Mouse (Mus musculus): ENCODE results near the gene Fastk. TPM values are rescaled to one million over a fixed set of nuclear protein-coding genes. Genes with fewer than 3 reads are reported as not detected.

Gene Fastk
- total RNA-seq, 2 experiments from 2014 or later: 108 to 131 TPM

DNA sequence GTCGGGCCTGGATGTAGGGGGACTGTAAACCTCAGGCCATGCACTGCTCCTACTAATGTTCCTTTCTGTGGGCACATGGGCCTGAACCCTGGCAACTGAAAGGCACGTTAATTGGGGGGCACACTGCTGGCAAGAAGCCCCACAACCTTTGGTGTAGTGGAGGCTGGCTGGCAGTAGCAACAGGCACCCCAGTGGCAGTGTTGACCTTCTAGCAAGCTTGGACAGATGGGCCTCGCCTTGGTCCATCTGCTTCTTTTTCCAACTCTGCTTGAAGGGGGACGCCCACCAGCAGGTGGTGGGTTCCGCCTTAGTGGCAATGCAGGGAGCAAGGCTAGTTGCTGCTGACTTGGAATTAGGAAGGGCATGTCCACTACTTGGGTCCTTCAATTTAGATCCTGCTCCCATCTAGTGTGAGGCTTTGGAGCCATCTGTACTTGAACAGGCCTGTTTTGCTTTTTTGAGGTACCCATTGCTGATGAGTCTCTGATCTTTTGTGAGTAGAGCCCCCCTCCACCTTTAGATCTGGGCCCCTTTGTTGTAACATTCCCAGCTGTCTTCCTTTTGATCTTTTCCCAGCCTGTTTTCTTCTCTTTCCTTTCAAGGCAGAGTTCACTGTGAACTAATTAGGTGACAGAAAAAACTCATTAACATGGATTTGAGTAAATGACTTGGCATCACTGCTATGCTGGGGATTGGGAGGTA, 8.3 kb upstream of the Fastk start:
- peak in 1 of 2 experiments; percentile 25 for DNase-seq (ENCODE audit: low spot score in 2 of 2)

DNA sequence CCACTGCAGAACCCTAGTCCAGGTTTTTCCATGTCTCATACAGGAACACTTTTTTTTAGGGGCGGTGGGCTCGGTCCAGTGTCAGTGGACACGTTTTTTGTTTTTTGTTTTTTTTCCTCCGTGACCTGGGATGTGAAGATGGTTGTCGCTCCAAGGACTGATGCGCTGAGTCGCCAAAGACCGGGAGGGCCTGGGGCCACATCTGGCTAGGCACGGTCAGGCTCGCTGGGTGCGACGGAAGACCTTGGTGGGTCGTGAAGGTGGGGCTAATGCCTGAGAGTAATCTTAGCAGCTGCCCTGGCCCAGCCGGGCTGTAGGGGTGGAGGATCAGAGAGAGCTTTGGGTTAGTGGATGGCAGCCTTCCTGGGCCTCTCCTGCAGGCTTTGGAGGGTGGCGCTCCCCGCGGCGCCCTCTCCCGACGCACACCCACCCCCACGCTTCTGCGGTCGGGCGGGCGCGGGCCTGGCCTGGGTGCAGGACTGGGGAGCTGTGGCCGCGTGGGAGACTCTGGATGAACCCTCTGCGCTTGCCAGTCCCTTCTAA, 7.7 kb upstream of the Fastk start:
- DNase-seq (ENCODE audit: low spot score in 2 of 2): peak; percentile 41 to 56

DNA sequence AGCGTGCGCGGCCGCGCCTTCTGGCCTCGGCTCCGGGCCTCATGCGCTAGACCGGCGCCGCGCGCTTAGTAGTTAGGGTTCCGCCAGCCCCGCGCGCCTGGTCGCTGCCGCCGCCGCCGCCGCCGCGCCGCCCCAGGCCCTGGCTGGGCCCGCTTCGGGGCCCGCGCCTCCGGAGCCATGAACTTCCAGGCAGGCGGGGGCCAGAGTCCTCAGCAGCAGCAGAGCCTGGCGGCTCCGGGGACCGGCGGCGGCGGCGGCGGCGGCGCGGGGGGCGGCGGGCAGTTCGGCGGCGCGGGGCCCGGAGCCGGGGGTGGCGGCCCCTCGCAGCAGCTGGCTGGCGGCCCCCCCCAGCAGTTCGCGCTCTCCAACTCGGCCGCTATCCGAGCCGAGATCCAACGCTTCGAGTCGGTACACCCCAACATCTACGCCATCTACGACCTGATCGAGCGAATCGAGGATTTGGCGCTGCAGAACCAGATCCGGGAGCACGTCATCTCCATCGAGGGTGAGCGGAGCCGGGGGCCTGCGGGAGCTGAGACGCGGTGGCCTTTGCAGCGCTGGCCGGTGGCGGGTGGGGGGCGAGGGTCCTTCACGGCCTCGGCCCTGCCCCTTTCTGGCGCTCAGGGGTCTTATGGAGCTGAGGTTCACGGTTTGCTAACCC, 7.1 kb upstream of the Fastk start, which contains the start of gene Agap3:
Gene Agap3, plus strand, starts transcription at position 148 of the 661 bp plus-strand sequence.
- DNase-seq (ENCODE audit: low spot score in 2 of 2): peak in 1 of 2 experiments; percentile 34

DNA sequence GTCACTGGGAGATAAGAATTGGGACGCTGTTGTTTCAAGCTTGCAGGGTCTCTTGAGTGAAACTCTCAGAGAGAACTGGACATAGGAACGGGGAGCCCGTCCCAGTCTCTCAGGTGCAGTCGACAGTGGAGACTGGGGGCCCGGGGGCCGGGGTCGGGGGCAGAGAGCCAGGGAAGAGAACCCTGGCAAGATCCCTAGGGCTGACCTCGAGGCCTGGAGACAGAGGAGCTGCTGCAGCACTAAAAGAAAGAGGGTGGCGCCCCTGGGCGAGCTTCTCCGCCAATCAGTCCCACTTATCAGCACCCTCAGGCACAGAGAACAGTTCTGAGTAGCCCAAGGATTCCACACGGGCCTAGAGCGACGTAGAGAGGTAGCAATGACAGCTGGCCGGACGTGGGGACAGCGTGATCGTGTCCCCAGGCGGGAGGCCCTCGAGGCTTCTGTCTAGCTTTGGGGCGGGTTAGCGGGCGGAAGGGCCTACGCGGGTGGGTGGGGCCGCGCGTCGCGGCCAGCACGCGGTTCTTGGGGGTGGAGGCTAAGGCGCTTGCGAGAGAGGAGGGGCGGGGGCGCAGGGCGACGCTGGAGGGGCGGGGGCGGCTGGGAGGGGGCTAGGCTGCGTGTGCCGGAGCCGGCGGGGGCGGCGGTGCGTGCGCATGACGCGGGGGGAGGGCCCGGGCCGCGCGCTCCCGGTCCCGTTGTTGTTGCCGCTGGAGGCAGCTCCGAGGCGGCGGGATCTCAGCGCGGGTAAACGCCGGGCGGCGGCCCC, 6.4 kb upstream of the Fastk start:
- DNase-seq (ENCODE audit: low spot score in 2 of 2): peak; percentile 77 to 89

DNA sequence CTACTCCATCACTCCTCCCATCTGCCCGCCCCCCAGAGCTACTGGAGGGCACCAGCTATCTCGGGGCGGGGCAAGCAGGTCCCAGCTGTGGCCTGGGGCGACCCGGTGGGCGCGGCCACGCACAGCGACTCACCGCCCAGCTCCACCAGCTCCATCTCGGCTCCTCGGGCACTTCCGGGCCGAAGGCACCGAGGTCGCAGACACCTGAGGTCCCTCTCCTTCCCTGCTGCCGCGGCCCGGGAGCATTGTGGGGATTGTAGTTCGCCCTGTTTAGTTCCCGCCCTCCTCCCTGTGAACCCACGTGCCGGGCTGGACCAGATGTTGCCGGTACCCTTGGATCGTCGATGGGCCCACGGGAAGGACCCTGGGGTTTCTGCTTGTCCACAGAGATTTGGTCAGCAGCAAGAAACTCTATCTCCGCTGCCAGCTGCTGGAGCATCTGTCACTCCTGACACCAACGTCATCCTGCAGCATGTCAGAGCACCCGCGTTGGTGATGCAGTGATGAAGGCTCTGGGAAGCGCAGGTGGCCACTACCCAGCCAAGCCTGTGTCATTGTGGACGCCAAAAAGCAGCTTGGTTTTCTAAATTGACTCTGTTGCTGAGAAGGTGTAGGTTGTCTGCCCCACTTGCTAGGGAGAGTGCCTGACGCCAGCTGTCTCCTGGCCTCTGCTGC, 2.7 kb upstream of the Fastk start, which contains the start of gene Tmub1:
Gene Tmub1, minus strand, starts transcription at position 231 of the 675 bp plus-strand sequence.
- DNase-seq (ENCODE audit: low spot score in 2 of 2): peak; percentile 82 to 90

DNA sequence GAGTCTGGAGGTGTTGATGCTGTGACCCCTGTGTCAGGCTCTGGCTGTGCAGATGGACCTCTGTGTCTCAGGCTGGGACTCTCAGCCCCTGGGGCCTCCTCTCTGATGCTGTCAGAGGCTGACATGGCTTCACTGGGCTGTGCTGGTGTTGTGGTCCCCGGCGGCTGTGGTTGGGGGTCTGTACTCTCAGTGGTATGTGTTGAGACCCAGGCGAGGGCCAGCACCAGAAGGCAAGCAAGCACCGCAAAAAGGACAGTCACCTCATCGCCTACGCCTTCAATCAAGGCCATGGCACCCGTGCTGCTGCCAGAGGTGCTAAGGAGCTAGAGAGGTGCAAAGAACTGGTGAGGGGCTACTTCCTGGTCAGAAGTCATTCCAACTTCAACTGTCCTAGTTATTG, 1.5 kb upstream of the Fastk start:
- DNase-seq (ENCODE audit: low spot score in 2 of 2): no peak

DNA sequence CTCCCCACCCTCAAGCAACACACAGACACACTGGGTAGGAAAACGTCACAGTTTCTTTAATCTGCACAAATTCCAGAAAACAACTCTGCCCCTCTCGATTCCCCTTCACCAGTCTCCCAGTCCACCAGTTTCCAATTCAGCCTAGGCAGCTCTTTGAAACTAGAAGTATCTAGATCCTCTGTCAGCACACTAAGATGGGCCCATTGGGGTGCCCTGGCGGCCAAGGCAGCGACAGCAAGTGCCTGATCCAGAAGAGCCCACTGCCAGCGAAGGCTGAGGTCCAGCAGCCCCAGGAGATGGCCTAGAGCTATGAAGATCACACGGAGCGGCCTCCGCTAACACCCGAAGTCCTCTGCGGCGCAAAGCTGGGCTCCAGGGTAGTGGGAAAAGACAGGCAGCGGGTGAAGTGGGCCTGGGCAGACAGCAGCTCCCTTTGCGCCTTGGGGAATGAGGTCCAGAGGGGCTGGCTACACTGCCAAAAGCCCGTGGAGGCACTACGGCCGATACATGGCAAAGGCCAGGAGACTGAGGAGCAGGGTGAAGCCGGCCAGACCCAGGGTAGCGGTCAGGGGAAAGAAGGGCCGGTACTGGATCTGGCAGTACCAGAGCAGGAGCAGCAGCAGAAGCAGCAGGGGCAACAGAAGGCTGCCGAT, 467 bp upstream of the Fastk start:
- no peak for DNase-seq (ENCODE audit: low spot score in 2 of 2)

DNA sequence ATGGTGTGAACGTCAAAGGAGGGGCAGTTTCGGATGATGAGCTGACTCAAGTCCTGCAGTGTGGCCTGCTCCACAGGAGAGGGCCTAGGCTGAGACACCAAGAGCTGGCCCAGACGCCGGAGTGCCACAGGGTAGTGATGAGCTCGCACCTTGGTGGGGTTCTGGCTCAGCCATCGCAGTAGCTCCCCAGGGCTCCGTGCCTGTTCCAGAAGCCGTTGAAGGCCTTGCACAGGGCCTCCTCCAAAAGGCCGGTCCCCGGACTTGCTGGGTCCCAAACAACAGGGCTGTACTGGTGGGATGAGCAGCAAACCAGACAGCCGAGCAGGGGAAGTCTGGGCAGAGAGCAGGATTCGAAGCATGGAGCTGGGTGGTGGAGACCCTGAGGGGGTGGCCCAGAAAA, 1.2 kb downstream of the Fastk start:
- DNase-seq (ENCODE audit: low spot score in 2 of 2): no peak

DNA sequence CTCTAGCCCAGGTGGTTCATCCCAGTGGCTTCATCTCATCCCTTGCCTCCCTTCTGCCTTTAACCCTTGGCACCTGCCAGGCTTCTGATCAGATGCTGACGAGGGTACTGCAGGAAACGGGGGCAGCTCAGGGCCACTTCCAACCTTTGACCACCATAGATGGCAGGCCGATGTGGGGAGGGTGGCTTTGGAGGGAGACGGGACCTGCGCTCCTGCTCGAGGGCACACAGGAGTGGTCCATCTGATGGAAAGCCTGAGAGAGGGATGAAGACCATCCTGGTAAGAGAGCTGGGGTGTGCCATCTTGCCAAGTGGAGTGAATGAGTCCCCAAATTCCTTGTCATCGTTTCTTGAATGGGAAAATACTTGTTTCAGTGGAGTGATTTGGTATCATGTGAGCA, 1.9 kb downstream of the Fastk start:
- no peak for DNase-seq (ENCODE audit: low spot score in 2 of 2)

DNA sequence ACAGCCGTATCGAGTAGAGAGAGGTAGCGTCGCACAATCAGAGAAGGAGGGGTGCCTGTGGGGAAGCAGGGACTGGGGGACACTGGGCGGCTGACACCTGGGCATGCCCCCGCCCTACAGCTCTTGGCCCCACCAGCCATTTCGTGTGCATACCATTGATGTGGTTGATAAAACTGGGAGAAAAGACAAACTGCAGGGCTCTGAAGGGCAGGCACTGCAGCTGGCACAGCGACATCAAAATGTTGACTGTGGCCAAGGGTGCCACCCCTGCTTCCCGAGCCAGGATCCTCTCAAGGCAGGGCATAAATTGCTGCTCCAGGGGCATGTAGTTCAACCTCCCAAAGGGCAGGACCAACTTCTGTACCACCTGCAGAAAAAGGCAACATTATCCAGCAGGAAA, 3.1 kb downstream of the Fastk start:
- no peak for DNase-seq (ENCODE audit: low spot score in 2 of 2)

DNA sequence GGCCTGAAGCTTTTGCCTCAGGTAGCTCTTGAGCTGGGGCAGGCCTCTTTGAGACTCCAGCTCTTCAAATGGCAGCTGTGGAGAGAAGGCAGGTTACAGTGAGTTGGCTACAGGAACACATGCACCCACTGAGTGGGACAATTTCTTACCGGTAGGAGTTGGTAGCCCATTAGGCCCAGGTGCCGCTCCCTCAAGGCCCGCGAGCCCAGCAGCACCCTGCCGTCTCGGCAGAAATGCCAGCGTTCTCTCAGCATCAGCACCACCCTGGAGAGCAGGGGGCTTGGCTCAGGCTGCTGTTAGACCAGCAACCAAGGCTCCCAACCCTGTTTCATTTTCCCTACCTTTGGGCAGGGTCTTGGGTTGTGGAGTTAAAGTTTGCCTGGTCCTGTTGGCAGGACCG, 3.9 kb downstream of the Fastk start:
- no peak for DNase-seq (ENCODE audit: low spot score in 2 of 2)

DNA sequence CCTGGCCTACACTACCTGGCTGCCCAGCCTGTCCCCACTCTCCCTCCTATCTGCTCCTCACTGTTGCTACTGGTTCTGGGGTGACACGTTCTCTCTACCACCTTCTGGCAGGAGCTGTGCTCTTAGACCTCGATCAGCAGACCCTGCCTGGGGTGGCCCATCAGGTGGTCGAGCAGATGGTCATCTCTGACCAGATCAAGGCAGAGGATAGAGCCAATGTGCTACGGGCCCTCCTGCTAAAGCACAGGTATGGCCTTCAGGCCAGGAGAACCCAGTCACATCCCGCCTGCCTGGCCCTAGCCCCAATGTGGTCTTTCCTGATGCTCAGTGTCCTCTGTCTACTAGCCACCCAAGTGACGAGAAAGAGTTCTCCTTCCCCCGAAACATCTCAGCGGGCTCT, 11.1 kb downstream of the Fastk start:
- no peak for DNase-seq (ENCODE audit: low spot score in 2 of 2)

DNA sequence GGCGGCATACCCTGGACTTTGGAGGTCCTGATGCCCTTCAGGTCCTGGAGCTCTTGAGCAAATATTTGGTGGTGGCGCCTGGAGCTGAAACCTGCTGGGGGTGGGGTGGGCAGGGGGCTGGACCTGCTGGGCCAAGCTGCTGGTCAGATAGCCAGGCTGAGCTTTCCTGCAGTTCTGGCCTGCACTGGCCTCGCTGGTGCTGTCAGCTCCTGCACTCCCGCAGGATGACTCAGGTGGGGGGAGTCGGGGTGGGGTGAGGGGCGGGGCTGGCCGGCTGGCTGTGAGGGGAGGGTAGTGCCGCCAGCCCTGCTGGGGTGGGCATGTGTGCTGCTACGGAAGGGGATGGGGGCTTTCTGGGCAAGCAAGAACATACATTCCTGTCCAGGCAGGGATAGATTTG, 16.5 kb downstream of the Fastk start:
- DNase-seq (ENCODE audit: low spot score in 2 of 2): no peak

DNA sequence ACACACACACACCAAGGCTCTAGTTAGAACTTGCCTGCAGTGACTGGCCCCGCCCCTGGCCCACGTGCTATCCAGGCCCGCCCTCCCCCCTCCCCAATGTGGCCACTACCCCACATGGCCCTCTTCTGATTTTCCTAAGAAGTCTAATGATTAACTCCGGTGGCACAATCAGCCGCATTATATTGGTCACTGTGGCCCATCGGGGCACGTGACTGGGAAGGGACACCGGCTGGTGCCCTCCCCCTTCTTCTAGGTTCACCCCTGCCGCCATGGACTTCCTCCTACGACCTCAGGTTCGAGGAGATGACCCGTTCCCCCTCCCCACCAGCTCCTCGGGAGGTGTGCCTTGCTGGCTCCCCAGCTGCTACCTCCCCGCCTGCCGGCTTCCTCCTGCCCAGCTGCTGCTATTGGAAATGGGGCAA, 17.1 kb downstream of the Fastk start:
- no peak for DNase-seq (ENCODE audit: low spot score in 2 of 2)

DNA sequence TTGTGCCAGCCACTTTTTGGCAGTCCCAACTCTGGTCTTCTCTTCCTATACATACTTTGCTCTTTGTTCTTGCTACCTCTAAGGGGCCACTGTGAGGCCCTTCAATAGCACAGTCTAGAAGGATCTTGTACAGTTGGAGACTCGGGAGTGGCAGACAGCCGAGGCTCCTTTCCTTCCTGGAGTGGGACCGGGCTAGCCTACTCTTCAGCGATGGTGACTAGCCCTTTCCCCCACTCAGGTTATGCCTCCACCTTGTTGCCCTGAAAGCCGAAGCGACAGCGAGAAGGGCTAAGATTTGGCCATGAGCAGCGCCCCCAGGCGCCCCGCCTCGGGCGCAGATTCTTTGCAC, 17.8 kb downstream of the Fastk start:
- DNase-seq (ENCODE audit: low spot score in 2 of 2): no peak

DNA sequence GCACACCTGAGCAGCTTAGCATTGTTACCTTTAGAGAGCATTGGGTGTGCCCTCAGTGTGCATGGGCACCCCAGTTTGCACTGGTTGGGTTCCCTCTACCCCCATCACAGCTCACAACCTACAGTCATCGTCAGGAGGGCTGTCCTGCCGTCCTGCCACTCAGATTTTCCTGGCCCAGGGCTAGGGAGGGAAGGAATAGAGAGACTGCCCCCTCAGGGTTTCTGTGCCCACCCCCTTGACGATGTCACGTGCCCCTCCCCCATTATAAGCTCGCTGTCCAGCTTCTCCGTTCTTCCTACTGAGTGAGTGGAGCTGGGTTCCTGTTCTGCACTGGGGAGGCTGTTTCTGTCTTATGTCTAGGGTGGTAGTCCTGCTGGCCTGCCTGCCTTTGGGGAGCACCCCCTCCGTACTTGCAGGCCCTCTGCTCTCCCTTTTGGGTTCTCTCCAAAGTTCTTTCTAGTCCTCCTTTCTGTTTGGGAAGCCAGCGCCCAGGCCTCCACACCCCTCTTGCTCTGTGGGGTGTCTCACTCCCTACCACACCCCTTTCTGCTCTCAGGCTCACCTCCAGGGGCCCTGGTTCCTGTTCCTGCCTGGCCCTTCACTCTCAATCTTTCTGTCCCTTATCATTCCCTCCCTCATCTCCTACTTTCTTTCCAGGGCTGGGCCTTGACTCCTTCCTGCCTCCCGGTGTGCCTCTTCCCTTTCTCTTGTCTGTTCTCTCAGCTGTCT, 18.4 kb downstream of the Fastk start:
- no peak for DNase-seq (ENCODE audit: low spot score in 2 of 2)

DNA sequence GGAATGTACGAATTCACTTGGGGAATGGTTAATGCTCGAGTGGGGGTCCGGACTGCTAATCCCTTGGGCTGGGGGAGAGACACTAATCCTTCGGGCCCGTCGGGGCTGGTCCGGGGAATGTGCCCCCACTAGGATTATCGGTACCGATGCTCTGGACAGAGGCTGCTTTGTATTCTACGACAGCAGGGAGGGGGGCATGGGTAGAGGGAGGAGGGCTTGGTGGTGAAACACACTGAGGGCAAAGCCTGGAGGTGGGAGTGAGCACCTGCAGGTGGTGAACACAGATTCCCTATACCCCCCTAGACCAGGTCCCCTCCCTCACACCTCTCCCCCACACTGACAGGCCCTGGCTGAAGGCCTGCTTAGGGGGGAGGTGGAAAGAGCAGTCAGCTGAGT, 19.1 kb downstream of the Fastk start:
- no peak for DNase-seq (ENCODE audit: low spot score in 2 of 2)

DNA sequence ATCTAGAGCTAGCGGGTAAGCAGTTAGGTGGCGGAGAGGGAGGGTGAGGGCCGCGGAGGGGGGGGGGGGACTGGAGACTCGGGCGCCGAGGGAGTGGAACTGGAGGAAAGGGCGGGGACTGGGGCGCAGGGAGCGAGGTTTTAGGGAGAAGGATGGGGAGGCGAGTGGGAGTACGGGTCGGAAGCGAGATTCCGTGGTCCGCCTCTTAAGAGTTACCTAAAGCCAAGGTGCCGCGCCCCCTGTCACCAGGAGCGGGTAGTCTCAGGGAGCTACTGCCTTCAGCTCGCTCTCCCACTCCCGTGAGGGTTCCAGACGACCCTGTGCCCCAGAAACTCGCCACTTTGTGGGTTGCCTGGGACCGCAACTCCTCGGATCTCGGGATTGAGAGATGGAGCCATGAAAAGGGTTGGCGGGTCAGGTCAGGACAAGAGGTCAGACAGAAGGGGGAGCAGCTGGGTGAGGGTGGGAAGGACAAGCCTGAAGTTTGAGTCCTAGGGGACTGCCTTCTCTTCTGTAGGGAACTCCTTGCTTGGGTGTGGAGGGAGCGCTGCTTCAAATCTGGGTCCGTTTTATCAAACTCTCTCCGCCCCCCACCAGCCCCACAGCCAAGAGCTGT, 19.6 kb downstream of the Fastk start:
- DNase-seq (ENCODE audit: low spot score in 2 of 2): no peak

DNA sequence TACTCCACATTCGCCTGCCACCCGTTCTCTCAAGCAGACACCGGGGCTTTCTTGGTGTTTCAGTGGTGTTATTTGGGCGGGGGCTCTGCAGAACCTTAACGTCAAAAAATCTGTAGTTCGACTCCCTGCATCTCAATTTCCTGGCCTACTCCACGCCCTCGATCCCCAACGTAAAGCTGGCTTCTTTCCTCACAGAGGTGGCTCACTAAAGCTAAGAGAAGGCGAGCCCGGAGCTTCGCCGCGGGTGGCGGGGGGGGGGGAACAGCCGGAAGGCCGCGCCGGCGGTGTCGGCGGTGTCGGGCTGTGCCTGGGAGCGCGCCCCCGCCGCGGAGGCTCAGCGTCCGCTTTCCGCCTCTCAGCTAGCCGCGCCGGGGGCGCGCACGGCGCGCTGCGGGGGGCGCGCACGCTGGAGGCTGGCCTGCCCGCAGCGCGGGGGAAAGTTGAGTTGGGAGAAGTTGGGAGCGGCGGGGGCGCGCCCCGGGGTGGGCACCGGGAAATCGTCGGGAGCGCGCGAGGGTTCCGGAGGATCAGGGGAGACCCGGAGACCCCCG, 20.2 kb downstream of the Fastk start:
- peak; percentile 61 to 80 for DNase-seq (ENCODE audit: low spot score in 2 of 2)
